ENCODE assay signal across 1 mouse cellular context in the genomic region with DNA sequence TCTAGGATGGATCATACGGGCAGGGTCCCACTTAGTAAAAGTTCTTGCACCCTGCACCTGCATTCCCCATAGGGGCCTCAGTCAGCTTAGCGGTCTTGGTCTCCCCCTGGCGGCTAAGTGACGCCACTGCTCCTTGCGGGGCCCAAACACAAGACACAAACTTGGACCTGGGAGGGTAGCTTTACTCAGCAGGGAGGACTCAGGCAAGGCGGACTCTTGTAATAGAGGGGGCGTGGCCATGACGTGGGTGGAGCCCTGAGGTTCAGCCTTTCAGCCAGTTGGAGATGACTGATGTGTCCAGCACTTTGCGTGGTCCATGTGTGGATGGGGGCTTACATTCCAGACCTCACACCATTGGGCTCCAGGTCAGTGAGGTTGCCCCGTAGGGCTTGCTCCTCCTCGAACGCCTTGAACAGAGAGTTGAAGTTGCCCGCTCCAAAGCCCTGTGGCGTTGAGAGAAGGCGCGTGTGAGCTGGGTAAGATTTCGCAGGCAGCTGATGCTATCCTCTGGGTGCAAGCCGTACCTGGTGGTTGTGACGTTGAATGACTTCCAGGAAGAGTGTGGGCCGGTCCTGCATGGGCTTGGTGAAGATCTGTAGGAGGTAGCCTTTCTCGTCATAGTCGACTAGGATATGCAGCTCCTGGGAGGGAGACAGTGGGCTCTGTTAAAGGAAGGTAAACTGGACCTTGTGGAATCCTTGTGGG.
TF ChIP-seq lines count a peak whose summit lies in the region.

No protein-coding gene starts in this region.

TF ChIP-seq in MEL, 35 proteins besides CTCF, POLR2A, EP300 and RAD21:
- TF ChIP-seq NRF1 (IDR thresholded peaks at IDR 0.05; ENCODE audit: insufficient read depth, low read depth, low read length, poor library complexity, severe bottlenecking), result no peak
- TF ChIP-seq CHD2 (IDR thresholded peaks at IDR 0.05; ENCODE audit: low read length), result no peak
- no peak for TF ChIP-seq JUND (IDR thresholded peaks at IDR 0.05; ENCODE audit: low read depth, low read length)
- no peak for TF ChIP-seq ZKSCAN1 (IDR thresholded peaks at IDR 0.05; ENCODE audit: low read depth, low read length)
- no peak for TF ChIP-seq MYB (IDR thresholded peaks at IDR 0.05; ENCODE audit: low read depth, low read length)
- TF ChIP-seq MYC (IDR thresholded peaks at IDR 0.05; ENCODE audit: low read depth, low read length), result no peak
- no peak for TF ChIP-seq UBTF (IDR thresholded peaks at IDR 0.05; ENCODE audit: borderline replicate concordance, insufficient read depth, low read depth, low read length)
- TF ChIP-seq MAFK (IDR thresholded peaks at IDR 0.05; ENCODE audit: borderline replicate concordance, low read depth, low read length), result no peak
- TF ChIP-seq CHD1 (IDR thresholded peaks at IDR 0.05; ENCODE audit: low read depth, low read length), result no peak
- TF ChIP-seq SIN3A (IDR thresholded peaks at IDR 0.05; ENCODE audit: low read length), result peak; percentile 65; the same call in 1 of the 2 replicates
- TF ChIP-seq USF1 (IDR thresholded peaks at IDR 0.05; ENCODE audit: low read depth, low read length), result no peak
- peak; percentile 68; the same call in 1 of the 2 replicates for TF ChIP-seq MAZ (IDR thresholded peaks at IDR 0.05; ENCODE audit: low read depth, low read length)
- TF ChIP-seq POLR2AphosphoS2 (IDR thresholded peaks at IDR 0.05; ENCODE audit: low read length), result no peak
- peak; percentile 48; the same call in 1 of the 2 replicates for TF ChIP-seq MXI1 (IDR thresholded peaks at IDR 0.05; ENCODE audit: low read depth, low read length)
- TF ChIP-seq MAX (IDR thresholded peaks at IDR 0.05; ENCODE audit: low read length), result no peak
- no peak for TF ChIP-seq GATA1 (IDR thresholded peaks at IDR 0.05; ENCODE audit: low read depth, low read length)
- no peak for TF ChIP-seq TBP (IDR thresholded peaks at IDR 0.05; ENCODE audit: low read depth, low read length)
- TF ChIP-seq GABPA (IDR thresholded peaks at IDR 0.05; ENCODE audit: low read depth, low read length), result no peak
- no peak for TF ChIP-seq KAT2A (conservative IDR thresholded peaks at IDR 0.05; ENCODE audit: low read depth, low read length)
- TF ChIP-seq ZNF384 (IDR thresholded peaks at IDR 0.05; ENCODE audit: low read depth, low read length), result peak; percentile 66
- no peak for TF ChIP-seq USF2 (IDR thresholded peaks at IDR 0.05; ENCODE audit: borderline replicate concordance in 1 of 2, insufficient read depth in 1 of 2, low read depth in 1 of 2, low read length in 2 of 2)
- no peak for TF ChIP-seq ZMIZ1 (IDR thresholded peaks at IDR 0.05; ENCODE audit: low read depth, low read length)
- peak; percentile 99 for TF ChIP-seq SMC3 (IDR thresholded peaks at IDR 0.05; ENCODE audit: low read depth, low read length)
- TF ChIP-seq RCOR1 (IDR thresholded peaks at IDR 0.05; ENCODE audit: low read depth, low read length), result no peak
- TF ChIP-seq BHLHE40 (IDR thresholded peaks at IDR 0.05; ENCODE audit: borderline replicate concordance, low read depth, low read length), result peak; percentile 34; the same call in 1 of the 2 replicates
- no peak for TF ChIP-seq TAL1 (IDR thresholded peaks at IDR 0.05; ENCODE audit: low read length)
- 0 out of 2 replicates have a peak, but pooled peaks have one; percentile 16 for TF ChIP-seq ELF1 (IDR thresholded peaks at IDR 0.05; ENCODE audit: low read depth, low read length)
- peak; percentile 99 for TF ChIP-seq ZC3H11A (IDR thresholded peaks at IDR 0.05; ENCODE audit: low read depth, low read length)
- no peak for TF ChIP-seq NELFE (IDR thresholded peaks at IDR 0.05; ENCODE audit: low read depth, low read length)
- TF ChIP-seq E2F4 (IDR thresholded peaks at IDR 0.05; ENCODE audit: borderline replicate concordance, low read depth, low read length), result no peak
- no peak for TF ChIP-seq ETS1 (IDR thresholded peaks at IDR 0.05; ENCODE audit: low read depth, low read length)
- no peak for TF ChIP-seq POLR2AphosphoS5 (IDR thresholded peaks at IDR 0.05; ENCODE audit: borderline replicate concordance, low read depth, low read length)
- 0 out of 2 replicates have a peak, but pooled peaks have one; percentile 7 for TF ChIP-seq HCFC1 (IDR thresholded peaks at IDR 0.05; ENCODE audit: low read depth, low read length)
- TF ChIP-seq TCF12 (IDR thresholded peaks at IDR 0.05; ENCODE audit: low read depth, low read length), result no peak
- no peak for TF ChIP-seq MEF2A (IDR thresholded peaks at IDR 0.05; ENCODE audit: extremely low read depth, insufficient replicate concordance, low read depth, low read length, poor library complexity, severe bottlenecking)
